ENCODE assay signal across 8 mouse cellular contexts in genomic region chr17:28327673-28328325, GRCm38 (mm10). TPM values are rescaled to one million over a fixed set of nuclear protein-coding genes. Genes with fewer than 3 reads are reported as not detected.
DNase-seq lines count a peak whose midpoint lies in the region; ATAC-seq and TF ChIP-seq lines count a peak whose summit lies in the region.

No protein-coding gene starts in this region.

- H3K4me3 ChIP-seq in heart, adult 2 months: peak overlapping the region; percentile 89
- peak overlapping the region in 1 of 3 experiments; percentile 100 for H3K4me3 ChIP-seq in CH12.LX (replicated peaks in 1 of 3; ENCODE audit: low read depth in 2 of 3, low read length in 2 of 3, poor library complexity in 1 of 3)
- peak overlapping the region; percentile 74 for H3K4me3 ChIP-seq in embryonic facial prominence, embryonic 12.5 days
- peak overlapping the region; percentile 98 for H3K4me3 ChIP-seq in intestine, embryonic 16.5 days (ENCODE audit: low read length)
- peak overlapping the region; percentile 83 for H3K4me3 ChIP-seq in liver, embryonic 16.5 days (ENCODE audit: low read depth, low read length)
- peak overlapping the region; percentile 73 for H3K4me3 ChIP-seq in stomach, postnatal 0 days (ENCODE audit: low read depth, low read length)

- no peak for DNase-seq in heart, adult 2 months
- no peak for DNase-seq in heart, adult 9 months (ENCODE audit: low spot score in 2 of 2)
- no peak for DNase-seq in CH12.LX (ENCODE audit: extremely low read depth)
- no peak for DNase-seq in stomach, postnatal 0 days (ENCODE audit: low spot score)
- DNase-seq in gastrocnemius, adult 18-20 months (ENCODE audit: low spot score): no peak

- no peak for TF ChIP-seq RAD21 in CH12.LX (IDR thresholded peaks at IDR 0.05; ENCODE audit: low read depth, low read length)

- H3K9me3 ChIP-seq in CH12.LX (replicated peaks; ENCODE audit: low read length): peaks cover 7% of the 10 kb centered on the region
- no peaks in the 10 kb centered on the region for H3K9me3 ChIP-seq in embryonic facial prominence, embryonic 12.5 days
- H3K9me3 ChIP-seq in intestine, embryonic 16.5 days (ENCODE audit: control insufficient read depth, low read length): no peaks in the 10 kb centered on the region; the same call in 1 of the 2 replicates
- H3K9me3 ChIP-seq in liver, embryonic 16.5 days (replicated peaks; ENCODE audit: control insufficient read depth, low read length): no peaks in the 10 kb centered on the region
- no peaks in the 10 kb centered on the region for H3K9me3 ChIP-seq in stomach, postnatal 0 days (ENCODE audit: control insufficient read depth, low read length)

- intact Hi-C loops in heart, adult 2 months (cut with DNase I): loop anchor here (1.0 to 5.0 kb wide), 4 partner anchors 15 to 200 kb away; partner anchors contain the start of genes Fance and Tead3

- peaks cover 2% of the 10 kb centered on the region for H3K4me1 ChIP-seq in heart, adult 2 months (ENCODE audit: control insufficient read depth, insufficient read depth, low read length)
- H3K4me1 ChIP-seq in CH12.LX (ENCODE audit: control insufficient read depth in 1 of 2, insufficient read depth in 2 of 2): peaks cover 9 to 26% of the 10 kb centered on the region in 2 experiments
- peaks cover 30% of the 10 kb centered on the region for H3K4me1 ChIP-seq in embryonic facial prominence, embryonic 12.5 days
- peaks cover 36% of the 10 kb centered on the region for H3K4me1 ChIP-seq in intestine, embryonic 16.5 days (ENCODE audit: control insufficient read depth, insufficient read depth, low read length)
- peaks cover 16% of the 10 kb centered on the region for H3K4me1 ChIP-seq in liver, embryonic 16.5 days (ENCODE audit: control insufficient read depth, low read depth, low read length)
- peaks cover 6% of the 10 kb centered on the region; the same call in 1 of the 2 replicates for H3K4me1 ChIP-seq in stomach, postnatal 0 days (replicated peaks; ENCODE audit: control insufficient read depth, insufficient read depth)

- H3K27me3 ChIP-seq in heart, adult 2 months (ENCODE audit: control insufficient read depth, insufficient read depth, low read length): no peaks in the 10 kb centered on the region
- no peaks in the 10 kb centered on the region for H3K27me3 ChIP-seq in CH12.LX (replicated peaks)
- no peaks in the 10 kb centered on the region for H3K27me3 ChIP-seq in embryonic facial prominence, embryonic 12.5 days
- H3K27me3 ChIP-seq in intestine, embryonic 16.5 days (replicated peaks; ENCODE audit: control insufficient read depth, insufficient read depth, low read length): no peaks in the 10 kb centered on the region
- H3K27me3 ChIP-seq in liver, embryonic 16.5 days (ENCODE audit: control insufficient read depth, insufficient read depth, low read depth, low read length): no peaks in the 10 kb centered on the region
- H3K27me3 ChIP-seq in stomach, postnatal 0 days (ENCODE audit: control insufficient read depth, insufficient read depth, low read length): no peaks in the 10 kb centered on the region

- dilution Hi-C loops in CH12.LX (cut with MboI; ENCODE audit: extremely low pct_ligation_motif_present, extremely low pct_unique_long_range_greater_than_20kb, low sequenced_read_pairs): no loop called here

- no peaks in the 10 kb centered on the region for H3K79me2 ChIP-seq in heart, adult 2 months (replicated peaks; ENCODE audit: control insufficient read depth, insufficient read depth, low read length)
- peaks cover 15% of the 10 kb centered on the region for H3K79me2 ChIP-seq in CH12.LX (replicated peaks; ENCODE audit: control insufficient read depth, extremely low read depth, insufficient read depth, poor library complexity, severe bottlenecking)

- no peak for TF ChIP-seq EP300 in heart, adult 2 months (IDR thresholded peaks at IDR 0.05; ENCODE audit: insufficient read depth, low read depth, low read length)
- no peak for TF ChIP-seq EP300 in CH12.LX (IDR thresholded peaks at IDR 0.05; ENCODE audit: low read length)
- TF ChIP-seq EP300 in stomach, postnatal 0 days (optimal IDR thresholded peaks at IDR 0.05): no peak

- peak overlapping the region; percentile 67 for H3K9ac ChIP-seq in heart, adult 2 months (ENCODE audit: low read depth, low read length)
- H3K9ac ChIP-seq in CH12.LX (ENCODE audit: insufficient read depth, low read depth): peak overlapping the region; percentile 23; the same call in 1 of the 2 replicates
- peak overlapping the region; percentile 93 for H3K9ac ChIP-seq in embryonic facial prominence, embryonic 12.5 days
- peak overlapping the region; percentile 80 for H3K9ac ChIP-seq in intestine, embryonic 16.5 days (ENCODE audit: low read depth, low read length)
- H3K9ac ChIP-seq in liver, embryonic 16.5 days (ENCODE audit: low read depth, low read length): peak overlapping the region; percentile 68
- peak overlapping the region; percentile 55 for H3K9ac ChIP-seq in stomach, postnatal 0 days (ENCODE audit: low read length)

- in situ Hi-C loops in CH12.LX (cut with MboI; ENCODE audit: low pct_ligation_motif_present, low pct_unique_long_range_greater_than_20kb, low sequenced_read_pairs): no loop called here

- peak overlapping the region; percentile 52 for H3K4me2 ChIP-seq in CH12.LX (ENCODE audit: insufficient read depth, low read depth, poor library complexity, severe bottlenecking)
- H3K4me2 ChIP-seq in embryonic facial prominence, embryonic 12.5 days (replicated peaks): peak overlapping the region; percentile 96
- H3K4me2 ChIP-seq in intestine, embryonic 16.5 days (ENCODE audit: low read depth, low read length): peak overlapping the region; percentile 73
- peak overlapping the region; percentile 92 for H3K4me2 ChIP-seq in liver, embryonic 16.5 days (ENCODE audit: low read depth, low read length)
- H3K4me2 ChIP-seq in stomach, postnatal 0 days (replicated peaks; ENCODE audit: low read depth): peak overlapping the region; percentile 90

- peak; percentile 43 for ATAC-seq in embryonic facial prominence, embryonic 12.5 days (ENCODE audit: insufficient number of reproducible peaks, insufficient read depth, low FRiP score, low TSS enrichment)
- peak; percentile 59 for ATAC-seq in intestine, embryonic 16.5 days
- ATAC-seq in liver, embryonic 16.5 days (ENCODE audit: low read depth): peak; percentile 36
- peak; percentile 55 for ATAC-seq in stomach, postnatal 0 days (ENCODE audit: low FRiP score, low TSS enrichment)

- no peak for TF ChIP-seq POLR2A in heart, adult 2 months (IDR thresholded peaks at IDR 0.05; ENCODE audit: insufficient read depth, low read depth, low read length)
- TF ChIP-seq POLR2A in CH12.LX (IDR thresholded peaks at IDR 0.05; ENCODE audit: low read depth, low read length): no peak

- H3K36me3 ChIP-seq in heart, adult 2 months (ENCODE audit: control insufficient read depth, insufficient read depth, low read length): peaks cover 4% of the 10 kb centered on the region; the same call in 1 of the 2 replicates
- H3K36me3 ChIP-seq in CH12.LX (replicated peaks in 1 of 2; ENCODE audit: control insufficient read depth in 1 of 2, insufficient read depth in 1 of 2, low read length in 1 of 2): peaks cover 39 to 72% of the 10 kb centered on the region in 2 experiments
- H3K36me3 ChIP-seq in embryonic facial prominence, embryonic 12.5 days: peaks cover 48% of the 10 kb centered on the region
- peaks cover 10% of the 10 kb centered on the region; the same call in 1 of the 2 replicates for H3K36me3 ChIP-seq in intestine, embryonic 16.5 days (ENCODE audit: control insufficient read depth, insufficient read depth, low read length)
- H3K36me3 ChIP-seq in liver, embryonic 16.5 days (ENCODE audit: control insufficient read depth, insufficient read depth): peaks cover 11% of the 10 kb centered on the region
- H3K36me3 ChIP-seq in stomach, postnatal 0 days (ENCODE audit: control insufficient read depth, insufficient read depth, low read length): peaks cover 10% of the 10 kb centered on the region

- WGBS in heart, adult 2 months: 18% methylated on average over 22 of the region's 22 CpGs
- WGBS in embryonic facial prominence, embryonic 12.5 days: 1% methylated on average over 22 of the region's 22 CpGs
- 7% methylated on average over 22 of the region's 22 CpGs for WGBS in intestine, embryonic 16.5 days
- WGBS in liver, embryonic 16.5 days (ENCODE audit: insufficient replicate concordance): 20% methylated on average over 22 of the region's 22 CpGs
- 7% methylated on average over 22 of the region's 22 CpGs for WGBS in stomach, postnatal 0 days

- peak overlapping the region; percentile 81 for H3K27ac ChIP-seq in heart, adult 2 months
- no peak overlapping the region for H3K27ac ChIP-seq in CH12.LX (ENCODE audit: insufficient read depth, low read depth)
- H3K27ac ChIP-seq in embryonic facial prominence, embryonic 12.5 days: peak overlapping the region; percentile 95
- H3K27ac ChIP-seq in intestine, embryonic 16.5 days (ENCODE audit: low read length): peak overlapping the region; percentile 97
- H3K27ac ChIP-seq in liver, embryonic 16.5 days (ENCODE audit: low read length): peak overlapping the region; percentile 62
- peak overlapping the region; percentile 98 for H3K27ac ChIP-seq in stomach, postnatal 0 days (replicated peaks)

- TF ChIP-seq CTCF in heart, adult 2 months (IDR thresholded peaks at IDR 0.05): no peak
- TF ChIP-seq CTCF in CH12.LX (conservative IDR thresholded peaks at IDR 0.05 in 1 of 2, IDR thresholded peaks at IDR 0.05 in 1 of 2; ENCODE audit: low read depth in 2 of 2, low read length in 2 of 2): no peak
- TF ChIP-seq CTCF in stomach, postnatal 0 days (IDR thresholded peaks at IDR 0.05; ENCODE audit: low read depth): no peak

RNA-seq across cellular contexts. Expression of gene Rpl10a, which starts 0.5 kb away (rescaled TPM):
- 100 to 1,000 TPM; 360 to 417 TPM for total RNA-seq in heart, adult 2 months (2021)
- polyA plus RNA-seq in heart, adult 2 months (2012; rRNA removed): 634 and 1,197 TPM in 2 replicates
- total RNA-seq in CH12.LX (2012; rRNA removed) (3,510 and 4,144 TPM in 2 replicates), CH12.LX (2014; rRNA removed) (2,222 and 3,467 TPM in 2 replicates)
- 1,605 and 1,846 TPM in 2 replicates for polyA plus RNA-seq in CH12.LX (2012; ENCODE audit: insufficient read length, low read depth)
- 496 and 505 TPM in 2 replicates for polyA plus RNA-seq in embryonic facial prominence, embryonic 12.5 days (2016; fragmentation: Nextera tagmentation; extraction: Ambion mirVana)
- 591 and 604 TPM in 2 replicates for polyA plus RNA-seq in intestine, embryonic 16.5 days (2015; fragmentation: Nextera tagmentation; extraction: Ambion mirVana)
- 280 and 310 TPM in 2 replicates for polyA plus RNA-seq in liver, embryonic 16.5 days (2015; fragmentation: Nextera tagmentation; extraction: Ambion mirVana)
- 491 and 514 TPM in 2 replicates for polyA plus RNA-seq in stomach, postnatal 0 days (2015; fragmentation: Nextera tagmentation; extraction: Ambion mirVana)
- total RNA-seq in gastrocnemius, adult 18-20 months (2021): 100 to 1,000 TPM; 418 to 419 TPM

RNA-seq across cellular contexts. Expression of gene Fance, which starts 14.5 kb away (rescaled TPM):
- 10 to 100 TPM; 11.2 to 12.0 TPM for total RNA-seq in heart, adult 2 months (2021)
- polyA plus RNA-seq in heart, adult 2 months (2012; rRNA removed): 7.4 and 11.8 TPM in 2 replicates
- total RNA-seq in CH12.LX (2012; rRNA removed): 26.9 and 29.6 TPM in 2 replicates
- total RNA-seq in CH12.LX (2014; rRNA removed): 11.4 and 17.4 TPM in 2 replicates
- polyA plus RNA-seq in CH12.LX (2012; ENCODE audit: insufficient read length, low read depth): 35.8 and 37.9 TPM in 2 replicates
- 37.0 and 38.4 TPM in 2 replicates for polyA plus RNA-seq in embryonic facial prominence, embryonic 12.5 days (2016; fragmentation: Nextera tagmentation; extraction: Ambion mirVana)
- 20.2 and 21.8 TPM in 2 replicates for polyA plus RNA-seq in intestine, embryonic 16.5 days (2015; fragmentation: Nextera tagmentation; extraction: Ambion mirVana)
- polyA plus RNA-seq in liver, embryonic 16.5 days (2015; fragmentation: Nextera tagmentation; extraction: Ambion mirVana): 6.7 and 7.3 TPM in 2 replicates
- 19.2 and 20.4 TPM in 2 replicates for polyA plus RNA-seq in stomach, postnatal 0 days (2015; fragmentation: Nextera tagmentation; extraction: Ambion mirVana)
- total RNA-seq in gastrocnemius, adult 18-20 months (2021): 10 to 100 TPM; 10.3 to 11.2 TPM

RNA-seq across cellular contexts. Expression of gene Tead3, which starts 22.8 kb away (rescaled TPM):
- 10 to 100 TPM; 12.7 to 13.7 TPM for total RNA-seq in heart, adult 2 months (2021)
- polyA plus RNA-seq in heart, adult 2 months (2012; rRNA removed): 20.2 and 21.2 TPM in 2 replicates
- total RNA-seq in CH12.LX (2012; rRNA removed) (0.17 and 0.42 TPM in 2 replicates), CH12.LX (2014; rRNA removed) (not detected in 2 replicates)
- 0.08 TPM in 1 of 2 replicates, not detected in the other for polyA plus RNA-seq in CH12.LX (2012; ENCODE audit: insufficient read length, low read depth)
- 14.1 and 17.9 TPM in 2 replicates for polyA plus RNA-seq in embryonic facial prominence, embryonic 12.5 days (2016; fragmentation: Nextera tagmentation; extraction: Ambion mirVana)
- 8.5 and 9.3 TPM in 2 replicates for polyA plus RNA-seq in intestine, embryonic 16.5 days (2015; fragmentation: Nextera tagmentation; extraction: Ambion mirVana)
- 0.50 and 0.52 TPM in 2 replicates for polyA plus RNA-seq in liver, embryonic 16.5 days (2015; fragmentation: Nextera tagmentation; extraction: Ambion mirVana)
- polyA plus RNA-seq in stomach, postnatal 0 days (2015; fragmentation: Nextera tagmentation; extraction: Ambion mirVana): 8.7 and 9.2 TPM in 2 replicates
- total RNA-seq in gastrocnemius, adult 18-20 months (2021): 1 to 10 TPM; 5.3 to 6.9 TPM

RNA-seq across cellular contexts. Expression of gene Tulp1, which starts 37.2 kb away (rescaled TPM):
- not detected for total RNA-seq in heart, adult 2 months (2021)
- polyA plus RNA-seq in heart, adult 2 months (2012; rRNA removed): 0.38 TPM in 1 of 2 replicates, not detected in the other
- 0.17 TPM in 1 of 2 replicates, not detected in the other for total RNA-seq in CH12.LX (2012; rRNA removed)
- not detected in 2 replicates for total RNA-seq in CH12.LX (2014; rRNA removed)
- polyA plus RNA-seq in CH12.LX (2012; ENCODE audit: insufficient read length, low read depth): not detected in 2 replicates
- 8.4 and 9.3 TPM in 2 replicates for polyA plus RNA-seq in embryonic facial prominence, embryonic 12.5 days (2016; fragmentation: Nextera tagmentation; extraction: Ambion mirVana)
- polyA plus RNA-seq in intestine, embryonic 16.5 days (2015; fragmentation: Nextera tagmentation; extraction: Ambion mirVana): 3.0 and 3.6 TPM in 2 replicates
- polyA plus RNA-seq in liver, embryonic 16.5 days (2015; fragmentation: Nextera tagmentation; extraction: Ambion mirVana): 0.46 TPM in 1 of 2 replicates, not detected in the other
- 3.3 and 3.5 TPM in 2 replicates for polyA plus RNA-seq in stomach, postnatal 0 days (2015; fragmentation: Nextera tagmentation; extraction: Ambion mirVana)
- not detected for total RNA-seq in gastrocnemius, adult 18-20 months (2021)

Comparison
In these comparisons a context has a peak if more than half of its experiments do, and no peak if none do; other contexts are left out.
1. H3K9ac ChIP-seq: peak in every context shown above with its lines; median percentile 93 in embryonic facial prominence, embryonic 12.5 days; 80 in intestine, embryonic 16.5 days; 68 in liver, embryonic 16.5 days; 67 in heart, adult 2 months; 55 in stomach, postnatal 0 days; 23 in CH12.LX.